Mouse (Mus musculus) left cerebral cortex, postnatal 4 days (tissue): Measurements from ENCODE around the gene Cbl. TPM values are rescaled to one million over a fixed set of nuclear protein-coding genes. Genes with fewer than 3 reads are reported as not detected.
"Not testable (repeated sequence)": the region's sequence is repeated elsewhere in the genome, so short reads cannot be mapped to it uniquely, and the experiment has no call there.

Experiments
- DNase-seq: peaks from one replicate; pipeline ENCODE4 v3.0.0-alpha.2; 2022
- intact Hi-C: fragments of 180-260 bp; cut with DNase I; formaldehyde crosslinking; loops from one replicate; pipeline ENCODE4 v1.15.1; 2025
- total RNA-seq, 2 experiments: library from RNA; stranded (reverse); gene quantifications; 2 replicates each; pipeline ENCODE4 v1.2.3; 2021

Cbl gene
- total RNA-seq, 2 experiments from 2014 or later, result 58.4 to 62.4 TPM

- DNase-seq, result peak; percentile 87
- intact Hi-C loops, result no loop called here
Observed at GRCm38 (mm10) chr9:44134101-44134850, 99.6 kb downstream of the Cbl start, which contains the start of gene Mcam. TSS of gene Mcam (plus strand) at chr9:44134469.

DNA sequence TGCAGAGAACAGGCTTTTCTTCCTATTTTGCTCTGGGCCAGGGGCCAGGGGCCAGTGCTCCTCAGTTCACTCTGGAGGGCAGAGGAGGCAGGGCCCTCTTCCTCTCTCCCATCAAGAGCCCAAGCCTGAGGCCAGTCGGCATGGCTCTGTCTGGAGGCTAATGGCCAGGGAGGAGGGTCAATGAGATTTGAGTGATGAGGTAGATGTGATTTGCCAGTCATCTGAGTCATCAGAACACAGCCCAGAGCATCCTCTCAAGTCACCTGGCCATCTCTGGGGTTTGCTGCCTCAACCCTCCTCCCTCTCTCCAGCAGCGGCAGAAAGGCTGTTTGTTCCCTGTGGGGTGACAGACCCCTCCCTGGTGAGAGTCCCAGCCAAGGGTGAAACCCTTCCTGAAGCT is 100.6 kb downstream of the Cbl start:
- intact Hi-C loops, result no loop called here
- no peak for DNase-seq

- intact Hi-C loops, result no loop called here
- no peak for DNase-seq
Observed at GRCm38 (mm10) chr9:44132200-44132599, 101.6 kb downstream of the Cbl start.

GRCm38 (mm10) chr9:44131276-44131590 is 102.6 kb downstream of the Cbl start:
- no peak for DNase-seq
- intact Hi-C loops, result no loop called here

DNA sequence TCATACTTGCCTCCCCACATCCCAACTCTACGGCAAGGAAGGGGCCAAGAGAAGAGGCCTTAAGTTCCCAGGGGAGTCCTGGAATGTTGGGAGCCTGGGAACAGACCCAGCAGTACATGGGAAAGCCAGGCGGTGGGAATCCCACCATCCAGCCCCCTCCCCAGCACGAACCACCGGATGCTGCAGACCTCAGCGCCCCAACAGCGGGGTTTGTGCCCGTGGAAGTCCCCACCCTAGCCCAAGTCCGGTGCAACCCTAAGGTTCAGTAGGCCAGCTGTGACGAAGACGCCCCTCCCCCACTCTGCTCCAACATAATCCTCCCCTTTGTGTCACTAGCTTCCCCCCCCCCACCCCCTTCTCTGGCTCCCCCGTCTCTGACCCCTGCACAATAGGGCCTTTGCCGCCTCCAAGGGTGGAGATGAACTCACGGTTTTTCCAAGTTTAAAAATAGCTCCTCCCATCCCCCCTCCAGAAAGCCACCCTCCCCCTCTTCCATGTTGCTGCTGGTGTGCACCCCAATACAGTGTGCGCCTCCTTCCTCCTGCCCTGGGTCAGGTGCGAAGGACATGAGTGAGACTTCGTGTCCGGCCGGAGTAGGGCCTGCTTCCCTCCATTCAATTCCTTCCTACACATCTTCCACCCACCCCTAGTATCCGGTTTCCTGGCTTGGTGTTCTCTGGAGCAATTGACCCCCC is 103.1 kb downstream of the Cbl start:
- DNase-seq, result peak; percentile 18
- intact Hi-C loops, result no loop called here

DNA sequence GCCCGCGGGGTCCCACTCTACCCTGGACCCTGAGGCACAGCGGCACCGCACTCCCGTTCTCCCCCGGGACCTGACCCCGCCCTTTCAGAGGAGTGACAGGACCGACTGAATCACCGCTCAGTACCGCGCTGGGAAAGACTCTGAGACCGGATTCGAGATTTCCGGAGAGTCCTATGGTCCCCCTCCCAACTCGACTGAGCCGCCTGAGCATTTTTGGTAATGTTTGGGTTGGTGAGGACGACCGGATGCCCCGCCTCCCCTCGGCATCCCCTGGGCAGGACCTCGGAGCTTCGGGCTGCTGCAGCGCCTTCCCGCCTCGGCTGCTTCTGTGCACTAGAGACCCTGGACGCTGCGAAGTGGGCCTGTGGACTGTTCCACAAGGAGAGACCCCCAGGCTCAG is 103.8 kb downstream of the Cbl start:
- peak; percentile 22 for DNase-seq
- intact Hi-C loops, result no loop called here

- no peak for DNase-seq
- intact Hi-C loops, result loop anchor here (10.0 kb wide), 1 partner anchor 265 kb away; the partner anchor contains the start of gene Slc37a4
Observed at GRCm38 (mm10) chr9:44129633-44130032, 104.2 kb downstream of the Cbl start.

DNA sequence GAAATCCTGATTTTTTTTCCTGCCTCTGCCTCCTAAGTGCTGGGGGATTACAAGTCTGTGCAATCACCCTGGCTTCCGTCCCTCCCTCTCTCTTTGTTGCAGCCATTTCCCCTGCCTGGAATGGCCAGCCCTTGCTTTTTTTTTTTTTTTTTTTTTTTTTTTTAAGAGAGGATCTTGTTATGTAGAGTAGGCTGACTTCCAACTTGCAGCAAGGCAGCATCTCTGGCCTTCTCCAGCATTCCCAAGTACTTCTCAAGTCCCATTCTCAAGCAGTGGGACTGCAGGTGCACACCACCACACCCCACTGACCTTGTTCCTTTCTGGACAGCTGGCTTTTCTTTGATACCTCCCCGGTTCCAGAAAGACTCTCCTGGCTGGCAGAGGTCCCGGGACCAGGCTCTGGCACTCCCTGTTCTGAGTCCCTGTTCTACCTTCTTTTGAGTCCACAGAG is 106.5 kb downstream of the Cbl start:
- intact Hi-C loops, result loop anchor here (10.0 kb wide), 1 partner anchor 267 kb away; the partner anchor contains the start of gene Slc37a4
- no peak for DNase-seq

- intact Hi-C loops, result loop anchor here (10.0 kb wide), 1 partner anchor 268 kb away; the partner anchor contains the start of gene Slc37a4
- no peak for DNase-seq
Observed at GRCm38 (mm10) chr9:44126746-44127145, 107.1 kb downstream of the Cbl start.

DNA sequence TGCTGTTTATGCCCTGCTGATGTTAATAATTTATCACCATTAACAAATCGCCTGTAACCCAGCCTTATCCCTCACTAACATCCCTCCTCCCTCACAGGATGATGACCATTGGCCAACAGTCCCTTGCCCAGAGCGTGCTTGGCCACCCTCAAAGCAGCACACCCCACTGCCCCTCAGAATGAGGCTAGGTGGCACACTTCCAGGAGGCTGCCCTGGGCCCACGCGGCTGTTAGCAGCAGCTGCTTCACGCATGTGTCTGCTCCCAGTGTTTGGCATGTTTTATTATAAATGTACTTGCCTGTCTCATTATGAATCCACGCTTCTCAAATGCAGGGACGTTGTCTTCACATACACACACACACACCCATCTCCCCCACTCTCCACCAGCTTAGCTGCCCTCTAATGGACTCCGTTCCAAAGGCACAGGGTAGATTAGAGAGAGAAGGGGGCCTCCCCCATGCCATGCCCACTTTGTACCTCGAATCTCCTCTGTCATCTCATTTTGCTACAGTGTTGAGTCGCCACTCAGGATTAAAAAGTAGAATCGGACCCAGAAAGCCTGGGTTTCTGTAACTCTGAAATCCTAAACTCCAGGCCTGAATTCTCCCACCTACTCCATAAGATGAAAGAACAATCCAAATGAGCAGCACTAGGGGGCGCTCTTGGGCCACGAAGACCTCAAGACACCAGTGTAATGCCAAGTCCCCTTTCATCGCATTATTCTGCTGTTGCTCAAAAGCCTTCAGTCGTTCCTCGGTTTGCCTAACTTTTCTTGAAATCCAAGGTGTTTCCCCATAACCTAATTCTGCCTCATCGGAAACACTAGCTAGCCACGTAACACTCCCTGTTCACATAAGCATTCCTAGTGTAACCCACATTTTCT is 108.1 kb downstream of the Cbl start:
- peak; percentile 90 for DNase-seq
- intact Hi-C loops, result loop anchor here (10.0 kb wide), 1 partner anchor 269 kb away; the partner anchor contains the start of gene Slc37a4

DNA sequence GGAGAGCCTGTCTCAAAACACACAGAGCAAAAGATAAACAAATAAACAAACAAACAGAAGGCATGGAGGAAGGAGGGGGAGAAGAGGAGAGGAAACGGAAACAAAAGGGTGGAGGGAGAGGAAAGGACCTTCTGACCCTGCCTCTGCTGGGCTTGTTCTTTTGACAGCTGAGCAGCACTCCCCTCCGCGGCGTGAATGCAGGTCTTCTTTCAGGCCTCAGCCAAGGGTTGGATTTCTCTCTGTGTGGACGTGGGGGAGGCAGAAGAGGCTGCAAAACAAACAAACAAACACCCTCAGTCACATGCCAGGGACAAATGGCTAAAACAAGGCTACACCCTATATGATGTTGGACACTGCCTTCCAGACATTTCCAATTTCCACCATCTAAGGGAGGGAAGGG is 108.8 kb downstream of the Cbl start:
- intact Hi-C loops, result loop anchor here (10.0 kb wide), 1 partner anchor 270 kb away; the partner anchor contains the start of gene Slc37a4

GRCm38 (mm10) chr9:44124317-44124716 is 109.5 kb downstream of the Cbl start:
- intact Hi-C loops, result loop anchor here (10.0 kb wide), 1 partner anchor 270 kb away; the partner anchor contains the start of gene Slc37a4

More for the DNA sequence above, 108.8 kb downstream of the Cbl start:
- DNase-seq, result no peak

GRCm38 (mm10) chr9:44119948-44120465 is 113.8 kb downstream of the Cbl start:
- intact Hi-C loops, result loop anchor here (10.0 kb wide), 1 partner anchor 275 kb away; the partner anchor contains the start of gene Slc37a4
- DNase-seq, result no peak

More at GRCm38 (mm10) chr9:44124317-44124716, 109.5 kb downstream of the Cbl start:
- no peak for DNase-seq

DNA sequence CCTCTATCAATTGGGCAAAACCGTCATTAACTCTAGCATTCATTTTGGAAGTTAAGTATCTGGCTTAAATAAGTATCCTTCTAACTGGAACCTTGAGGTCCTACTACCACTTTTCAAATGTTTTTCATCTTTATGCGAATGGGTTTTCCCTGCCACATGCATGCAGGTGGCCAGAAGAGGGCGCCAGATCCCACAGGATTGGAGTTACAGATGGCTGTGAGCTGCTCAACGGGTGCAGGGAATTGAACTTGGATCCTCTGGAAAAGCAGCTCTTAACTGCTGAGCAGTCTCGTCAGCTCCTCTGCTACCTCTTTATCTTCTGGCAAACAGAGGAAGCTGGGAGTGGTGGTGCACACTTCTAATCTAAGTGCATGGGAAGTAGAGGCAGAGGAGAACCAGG is 114.8 kb downstream of the Cbl start:
- DNase-seq, result peak; percentile 41
- intact Hi-C loops, result no loop called here

DNA sequence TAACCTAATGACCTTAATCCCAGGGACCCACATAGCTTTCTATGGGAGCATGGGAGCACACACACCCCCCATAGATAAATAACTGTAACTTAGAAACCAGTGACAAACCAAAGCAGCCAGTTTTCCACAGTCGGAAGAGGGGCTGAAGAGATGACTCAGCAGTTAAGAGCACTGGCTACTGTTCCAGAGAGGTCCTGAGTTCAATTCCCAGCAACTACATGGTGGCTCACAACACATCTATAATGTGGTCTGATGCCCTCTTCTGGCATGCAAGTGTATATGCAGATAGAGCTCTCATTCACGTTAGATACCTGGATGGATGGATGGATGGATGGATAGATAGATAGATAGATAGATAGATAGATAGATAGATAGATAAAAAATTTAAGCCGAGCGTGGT is 117.7 kb downstream of the Cbl start:
- DNase-seq, result no peak
- intact Hi-C loops, result no loop called here

- intact Hi-C loops, result no loop called here
- no peak for DNase-seq
Observed at GRCm38 (mm10) chr9:44115599-44115998, 118.2 kb downstream of the Cbl start.

- intact Hi-C loops, result no loop called here
- no peak for DNase-seq
Observed at GRCm38 (mm10) chr9:44114453-44114852, 119.4 kb downstream of the Cbl start.

DNA sequence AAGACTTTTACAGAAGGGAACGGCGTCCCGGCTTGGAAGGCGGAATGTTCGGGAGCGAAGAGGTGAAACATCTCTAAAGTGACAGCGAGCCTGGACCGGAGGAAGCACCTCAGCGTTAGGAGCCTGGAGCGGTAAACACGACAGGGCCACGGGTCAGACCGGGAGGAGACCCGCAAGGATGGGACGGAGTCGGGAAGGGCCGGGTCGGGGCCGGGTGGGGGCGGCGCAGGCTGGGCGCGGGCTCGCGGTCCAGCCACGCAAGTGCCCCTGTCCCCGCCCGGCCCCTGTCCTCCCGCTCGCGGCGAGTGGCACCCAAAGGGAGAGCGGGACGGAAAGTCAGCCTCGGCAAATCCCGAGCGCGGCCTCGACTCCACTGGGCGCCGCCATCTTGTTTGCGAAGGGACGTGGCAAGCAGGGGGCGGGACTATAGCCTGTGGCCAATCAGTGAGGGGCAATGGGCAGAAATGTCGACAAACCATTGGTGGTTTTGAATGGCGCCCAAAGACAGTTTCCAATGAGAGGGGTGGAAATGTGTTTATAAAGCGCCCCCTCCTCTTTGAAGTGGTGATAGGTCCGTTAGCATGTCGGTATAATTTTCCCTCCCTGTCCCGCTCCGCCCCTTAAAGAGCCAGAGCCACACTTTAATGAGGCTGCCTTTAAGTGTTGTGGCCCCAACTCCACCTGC is 120.6 kb downstream of the Cbl start, which contains the start of the genes Gm49380 and Rnf26:
Gm49380 (minus strand) TSS at position 396 of the 685 bp plus-strand sequence.
Rnf26 (minus strand) TSS at position 413 of the 685 bp plus-strand sequence.
- DNase-seq, result peak; percentile 97
- intact Hi-C loops, result no loop called here

GRCm38 (mm10) chr9:44111909-44112308 is 121.9 kb downstream of the Cbl start:
- DNase-seq, intact Hi-C loops: not testable (repeated sequence)
